Mouse (Mus musculus): ENCODE measurements around the gene Csf1. TPM values are rescaled to one million over a fixed set of nuclear protein-coding genes. Genes with fewer than 3 reads are reported as not detected.

The Csf1 gene
- total and polyA plus RNA-seq, 3 experiments: 0.12 to 0.19 TPM; not detected in 1

DNA sequence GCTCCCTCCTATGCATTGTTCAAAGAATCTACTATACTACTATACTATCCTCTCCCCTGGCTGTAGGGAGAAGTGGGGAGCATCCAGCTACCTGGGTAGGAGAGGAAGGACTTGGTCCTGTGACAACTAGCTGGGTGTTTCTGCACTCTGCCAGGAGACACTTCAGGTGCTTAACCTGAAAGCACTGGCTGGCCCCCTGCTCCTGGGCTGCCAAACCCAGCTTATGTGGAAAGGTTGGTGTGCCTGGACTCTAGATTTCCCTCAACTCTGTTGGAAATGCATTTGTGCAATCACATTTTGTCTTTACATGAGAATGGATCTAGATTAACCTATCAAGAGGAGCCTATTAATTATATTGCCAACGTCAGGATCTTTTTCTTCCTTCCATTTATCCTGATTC lies 502 bp upstream of the Csf1 start:
- DNase-seq (ENCODE audit: low read depth, low spot score): no peak
- H3K9ac ChIP-seq (ENCODE audit: control insufficient read depth, low read depth, low read length, poor library complexity, severe bottlenecking): no peak overlapping the region
- peaks cover 17 to 21% of the 10 kb centered on the region in 2 experiments for H3K27me3 ChIP-seq (ENCODE audit: control insufficient read depth in 1 of 2, insufficient read depth in 2 of 2, low read length in 2 of 2)
- no peaks in the 10 kb centered on the region for H3K9me3 ChIP-seq (replicated peaks; ENCODE audit: insufficient read depth, low read length)
- H3K27ac ChIP-seq (ENCODE audit: control insufficient read depth, low read depth, low read length): no peak overlapping the region
- H3K36me3 ChIP-seq (ENCODE audit: control insufficient read depth in 1 of 2, insufficient read depth in 2 of 2, low read length in 2 of 2): no peaks in the 10 kb centered on the region; a peak in 1 of 4 replicates
- H3K79me2 ChIP-seq (ENCODE audit: control insufficient read depth, insufficient read depth, low read length, poor library complexity): no peaks in the 10 kb centered on the region; the same call in 1 of the 2 replicates
- H3K4me3 ChIP-seq (ENCODE audit: control insufficient read depth in 1 of 2, insufficient read depth in 1 of 2, low read depth in 2 of 2, low read length in 2 of 2): no peak overlapping the region
- no peak for TF ChIP-seq ELF1 (IDR thresholded peaks at IDR 0.05; ENCODE audit: low read depth, low read length)
- TF ChIP-seq USF2 (IDR thresholded peaks at IDR 0.05; ENCODE audit: borderline replicate concordance in 1 of 2, insufficient read depth in 1 of 2, low read depth in 1 of 2, low read length in 2 of 2): no peak
- TF ChIP-seq MYC (IDR thresholded peaks at IDR 0.05; ENCODE audit: low read depth, low read length): no peak
- TF ChIP-seq USF1 (IDR thresholded peaks at IDR 0.05; ENCODE audit: low read depth, low read length): no peak
- no peak for TF ChIP-seq RAD21 (IDR thresholded peaks at IDR 0.05; ENCODE audit: low read depth, low read length)
- TF ChIP-seq POLR2AphosphoS5 (IDR thresholded peaks at IDR 0.05; ENCODE audit: borderline replicate concordance, low read depth, low read length): no peak
- TF ChIP-seq ZC3H11A (IDR thresholded peaks at IDR 0.05; ENCODE audit: low read depth, low read length): no peak
- peaks cover 0 to 7% of the 10 kb centered on the region in 2 experiments; a peak in 2 of 4 replicates for H3K4me1 ChIP-seq (ENCODE audit: control insufficient read depth in 1 of 2, insufficient read depth in 2 of 2, low read length in 2 of 2)

DNA sequence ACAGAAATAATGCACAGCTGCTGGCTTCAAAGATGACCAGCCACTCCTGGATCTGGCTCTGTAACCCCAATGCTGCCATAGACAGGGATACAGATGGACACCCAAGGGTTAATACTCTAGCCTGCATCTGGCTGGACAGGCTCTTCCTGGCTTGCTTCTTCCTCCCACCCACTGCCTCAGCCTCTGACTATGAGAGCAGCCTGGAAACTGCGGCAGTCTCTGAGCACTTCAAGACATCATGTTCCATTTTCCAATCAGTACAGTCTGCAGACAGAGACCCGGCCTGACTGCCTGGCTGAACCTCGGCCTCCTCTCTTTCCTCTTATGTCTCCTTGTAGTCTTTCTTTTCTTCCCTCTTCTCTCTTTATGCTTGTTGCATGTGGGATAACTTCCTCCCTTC lies 1.6 kb downstream of the Csf1 start:
- Histone ChIP-seq H3K4me1 (ENCODE audit: control insufficient read depth in 1 of 2, insufficient read depth in 2 of 2, low read length in 2 of 2) (peaks cover 0 to 7% of the 10 kb centered on the region in 2 experiments; a peak in 2 of 4 replicates), H3K36me3 (ENCODE audit: control insufficient read depth in 1 of 2, insufficient read depth in 2 of 2, low read length in 2 of 2) (no peaks in the 10 kb centered on the region; a peak in 1 of 4 replicates), H3K9ac (ENCODE audit: control insufficient read depth, low read depth, low read length, poor library complexity, severe bottlenecking) (no peak overlapping the region), H3K79me2 (ENCODE audit: control insufficient read depth, insufficient read depth, low read length, poor library complexity) (no peaks in the 10 kb centered on the region; the same call in 1 of the 2 replicates), H3K27me3 (ENCODE audit: control insufficient read depth in 1 of 2, insufficient read depth in 2 of 2, low read length in 2 of 2) (peaks cover 13% of the 10 kb centered on the region in 2 experiments), H3K4me3 (ENCODE audit: control insufficient read depth in 1 of 2, insufficient read depth in 1 of 2, low read depth in 2 of 2, low read length in 2 of 2) (no peak overlapping the region), H3K9me3 (replicated peaks; ENCODE audit: insufficient read depth, low read length) (no peaks in the 10 kb centered on the region), H3K27ac (ENCODE audit: control insufficient read depth, low read depth, low read length) (no peak overlapping the region)
- DNase-seq (ENCODE audit: low read depth, low spot score): peak; percentile 9
- TF ChIP-seq SMC3 (IDR thresholded peaks at IDR 0.05; ENCODE audit: low read depth, low read length): no peak
- no peak for TF ChIP-seq POLR2A (IDR thresholded peaks at IDR 0.05; ENCODE audit: control insufficient read depth in 1 of 2, insufficient read depth in 1 of 2, low read depth in 1 of 2, low read length in 2 of 2, poor library complexity in 1 of 2)
- TF ChIP-seq USF2 (IDR thresholded peaks at IDR 0.05; ENCODE audit: borderline replicate concordance in 1 of 2, insufficient read depth in 1 of 2, low read depth in 1 of 2, low read length in 2 of 2): no peak
- TF ChIP-seq GATA1 (IDR thresholded peaks at IDR 0.05; ENCODE audit: low read depth, low read length): no peak
- TF ChIP-seq GABPA (IDR thresholded peaks at IDR 0.05; ENCODE audit: low read depth, low read length): no peak
- TF ChIP-seq RAD21 (IDR thresholded peaks at IDR 0.05; ENCODE audit: low read depth, low read length): no peak
- no peak for TF ChIP-seq MEF2A (IDR thresholded peaks at IDR 0.05; ENCODE audit: extremely low read depth, insufficient replicate concordance, low read depth, low read length, poor library complexity, severe bottlenecking)
- no peak for TF ChIP-seq POLR2AphosphoS5 (IDR thresholded peaks at IDR 0.05; ENCODE audit: borderline replicate concordance, low read depth, low read length)
- no peak for TF ChIP-seq TCF12 (IDR thresholded peaks at IDR 0.05; ENCODE audit: low read depth, low read length)
- no peak for TF ChIP-seq ELF1 (IDR thresholded peaks at IDR 0.05; ENCODE audit: low read depth, low read length)
- TF ChIP-seq NELFE (IDR thresholded peaks at IDR 0.05; ENCODE audit: low read depth, low read length): no peak
- TF ChIP-seq POLR2AphosphoS2 (IDR thresholded peaks at IDR 0.05; ENCODE audit: low read length): no peak
- no peak for TF ChIP-seq HCFC1 (IDR thresholded peaks at IDR 0.05; ENCODE audit: low read depth, low read length)
- no peak for TF ChIP-seq BHLHE40 (IDR thresholded peaks at IDR 0.05; ENCODE audit: borderline replicate concordance, low read depth, low read length)
- no peak for TF ChIP-seq MAZ (IDR thresholded peaks at IDR 0.05; ENCODE audit: low read depth, low read length)
- no peak for TF ChIP-seq NRF1 (IDR thresholded peaks at IDR 0.05; ENCODE audit: insufficient read depth, low read depth, low read length, poor library complexity, severe bottlenecking)
- TF ChIP-seq SIN3A (IDR thresholded peaks at IDR 0.05; ENCODE audit: low read length): no peak
- TF ChIP-seq MYB (IDR thresholded peaks at IDR 0.05; ENCODE audit: low read depth, low read length): no peak
- no peak for TF ChIP-seq EP300 (IDR thresholded peaks at IDR 0.05; ENCODE audit: low read depth in 1 of 2, low read length in 2 of 2)
- no peak for TF ChIP-seq ZNF384 (IDR thresholded peaks at IDR 0.05; ENCODE audit: low read depth, low read length)

Data from MEL (cell line).